Mouse (Mus musculus): ENCODE results near the gene Lrpap1.

Gene Lrpap1

DNA sequence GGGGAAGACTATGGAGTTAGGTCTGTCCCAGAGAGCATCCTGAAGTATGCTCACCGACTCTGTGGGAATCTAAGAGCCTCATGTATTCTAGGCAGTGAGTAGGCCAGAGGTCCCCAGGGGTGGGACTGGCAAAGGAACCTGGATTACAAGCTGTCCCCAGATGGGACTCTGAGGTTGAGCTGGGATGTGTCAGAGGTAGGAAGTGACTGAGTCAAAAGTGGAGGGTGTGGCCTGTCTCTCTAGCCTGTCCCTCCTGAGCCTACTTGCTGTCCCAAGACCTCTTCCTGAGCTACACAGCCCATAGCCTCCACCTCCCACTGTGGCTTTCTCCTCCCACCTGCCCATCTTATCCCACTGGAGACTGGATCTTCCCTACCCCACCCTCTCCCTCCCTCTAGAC is 47.4 kb downstream of the Lrpap1 start:
- no peak for DNase-seq (ENCODE audit: extremely low spot score, low read depth, low spot score)

DNA sequence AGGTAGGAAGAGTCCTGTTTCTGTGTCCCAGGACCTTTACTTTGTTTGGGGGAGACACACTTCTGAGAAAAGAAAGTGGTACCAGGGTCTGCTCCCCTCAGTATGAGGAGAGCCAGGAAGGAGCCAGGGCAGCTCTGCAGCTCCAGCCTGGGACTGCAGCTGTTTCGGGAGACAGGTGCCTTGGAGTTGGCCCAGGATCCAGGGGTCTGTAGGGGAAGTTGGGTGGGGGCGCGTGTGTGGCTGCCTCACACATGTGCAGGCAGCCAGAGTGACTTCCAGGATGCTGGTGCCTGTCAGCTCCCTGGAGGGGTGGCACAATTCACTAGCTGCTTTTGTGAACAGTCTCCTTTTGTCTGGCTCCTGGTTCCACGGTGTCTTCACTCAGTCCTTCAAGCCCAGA is 48.0 kb downstream of the Lrpap1 start:
- no peak for DNase-seq (ENCODE audit: extremely low spot score, low read depth, low spot score)

DNA sequence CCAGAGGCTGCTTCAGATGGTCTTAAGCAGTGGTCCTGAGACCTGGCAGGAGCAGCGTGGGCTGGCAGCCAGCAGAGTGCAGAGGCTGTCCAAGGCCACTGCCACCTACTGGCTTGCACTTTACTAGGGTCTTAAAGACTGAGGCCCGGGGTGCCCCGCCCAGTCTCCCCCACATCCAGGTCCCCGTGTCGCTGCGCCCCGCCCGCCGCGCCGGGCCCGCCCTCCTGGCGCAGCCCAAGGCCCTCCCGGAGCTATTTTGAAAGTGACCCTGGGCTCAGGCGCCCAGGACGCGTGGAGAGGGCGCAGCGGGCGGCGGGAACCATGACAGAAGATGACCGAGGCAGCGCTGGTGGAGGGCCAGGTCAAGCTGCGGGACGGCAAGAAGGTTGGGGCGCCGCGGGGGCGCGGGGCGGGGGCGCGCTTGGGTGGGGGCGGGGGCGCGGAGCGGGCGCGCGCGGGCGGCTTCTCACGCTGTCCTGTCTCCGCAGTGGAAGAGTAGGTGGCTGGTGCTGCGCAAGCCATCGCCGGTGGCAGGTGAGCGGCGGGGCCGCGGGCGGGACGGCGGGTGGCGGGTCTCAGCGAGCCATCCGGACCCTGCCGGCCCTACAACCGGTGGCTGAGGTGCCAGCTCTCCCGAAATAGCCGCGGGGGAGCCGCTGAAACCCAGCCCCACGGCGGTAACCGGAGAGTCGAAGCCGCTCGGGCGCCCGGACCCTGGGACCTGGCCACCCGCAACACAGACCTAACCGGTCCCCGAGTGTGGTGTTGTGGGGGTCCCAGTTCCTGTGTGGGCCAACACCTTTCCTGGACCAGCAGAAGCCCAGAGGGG is 48.7 kb downstream of the Lrpap1 start, which contains the start of gene Dok7:
Gene Dok7, plus strand, starts transcription at position 163 of the 829 bp plus-strand sequence.
- no peak for DNase-seq (ENCODE audit: extremely low spot score, low read depth, low spot score)

DNA sequence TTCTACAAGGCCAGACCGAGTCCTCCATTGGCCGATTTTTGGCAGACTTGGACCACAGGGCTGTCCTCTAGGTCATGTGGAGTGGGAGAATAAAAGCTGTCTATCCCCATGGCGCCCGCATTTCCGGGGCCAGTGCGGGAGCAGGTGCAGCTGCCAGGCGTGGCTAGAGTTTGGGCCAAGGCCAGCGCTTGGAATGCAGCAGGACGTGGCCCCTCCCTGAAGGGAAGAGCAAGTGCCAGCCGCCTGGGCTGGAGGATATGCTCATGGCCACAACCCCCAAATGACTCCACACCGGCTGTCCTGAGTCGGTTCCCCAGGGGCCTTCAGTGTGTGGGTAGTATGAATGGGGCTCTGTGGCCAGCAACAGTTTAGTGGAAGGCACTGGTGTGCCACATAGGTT is 50.5 kb downstream of the Lrpap1 start:
- DNase-seq (ENCODE audit: extremely low spot score, low read depth, low spot score): no peak

DNA sequence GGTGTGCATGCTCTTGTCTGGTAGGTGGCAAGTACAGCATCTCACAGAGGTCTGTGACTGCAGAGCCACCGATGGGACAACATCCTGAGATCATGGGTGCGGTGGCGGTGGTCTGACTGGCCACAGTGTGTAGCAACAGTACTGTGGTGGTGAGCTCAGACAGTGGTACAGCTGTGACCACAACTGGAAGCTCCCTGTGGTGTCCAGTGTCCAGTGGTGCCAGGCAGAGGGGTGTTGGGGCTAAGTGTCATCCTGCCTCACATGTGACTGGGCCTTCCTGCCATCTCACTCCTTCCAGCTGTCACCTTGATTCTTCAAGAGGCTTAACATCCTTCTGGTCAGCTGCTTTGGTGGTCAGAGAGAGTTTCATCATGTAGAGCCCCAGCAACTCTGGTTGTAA is 50.9 kb downstream of the Lrpap1 start:
- DNase-seq (ENCODE audit: extremely low spot score, low read depth, low spot score): no peak

DNA sequence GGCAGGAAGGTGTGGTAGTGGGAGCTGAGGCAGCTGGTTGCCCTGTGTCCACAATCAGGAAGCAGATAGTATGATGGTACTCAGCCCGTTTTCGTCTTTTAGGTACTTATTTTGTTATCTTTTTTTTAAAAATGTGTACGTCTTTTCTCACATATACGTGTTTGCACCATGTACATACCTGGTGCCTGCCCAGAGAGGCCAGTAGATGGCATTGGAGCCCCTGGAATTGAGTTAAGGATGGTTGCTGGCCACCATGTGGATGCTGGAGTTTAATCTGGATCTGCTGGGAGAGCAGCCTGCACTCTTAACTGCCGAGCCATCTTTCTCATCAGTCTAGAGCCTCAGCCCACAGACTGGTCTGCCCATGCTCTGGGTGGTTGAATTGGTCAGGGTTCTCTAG is 55.0 kb downstream of the Lrpap1 start:
- no peak for DNase-seq (ENCODE audit: extremely low spot score, low read depth, low spot score)

DNA sequence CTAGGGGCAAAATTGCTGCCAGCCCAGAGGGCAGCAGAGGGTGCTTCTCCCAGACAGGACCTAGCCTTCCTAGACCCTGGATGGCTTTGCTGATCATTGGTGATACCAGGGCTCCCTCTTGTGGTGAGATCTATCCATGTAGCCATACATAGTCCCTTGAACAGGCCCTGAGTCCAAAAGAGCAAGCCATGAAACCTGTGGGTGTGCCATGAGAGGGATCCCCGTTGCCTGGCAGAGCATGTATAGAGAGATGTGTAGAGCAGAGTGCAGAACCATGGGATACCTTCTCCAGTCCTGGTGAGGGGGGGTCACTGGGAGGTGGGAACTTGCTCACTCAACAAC is 62.5 kb downstream of the Lrpap1 start:
- DNase-seq (ENCODE audit: extremely low spot score, low read depth, low spot score): peak; percentile 64

DNA sequence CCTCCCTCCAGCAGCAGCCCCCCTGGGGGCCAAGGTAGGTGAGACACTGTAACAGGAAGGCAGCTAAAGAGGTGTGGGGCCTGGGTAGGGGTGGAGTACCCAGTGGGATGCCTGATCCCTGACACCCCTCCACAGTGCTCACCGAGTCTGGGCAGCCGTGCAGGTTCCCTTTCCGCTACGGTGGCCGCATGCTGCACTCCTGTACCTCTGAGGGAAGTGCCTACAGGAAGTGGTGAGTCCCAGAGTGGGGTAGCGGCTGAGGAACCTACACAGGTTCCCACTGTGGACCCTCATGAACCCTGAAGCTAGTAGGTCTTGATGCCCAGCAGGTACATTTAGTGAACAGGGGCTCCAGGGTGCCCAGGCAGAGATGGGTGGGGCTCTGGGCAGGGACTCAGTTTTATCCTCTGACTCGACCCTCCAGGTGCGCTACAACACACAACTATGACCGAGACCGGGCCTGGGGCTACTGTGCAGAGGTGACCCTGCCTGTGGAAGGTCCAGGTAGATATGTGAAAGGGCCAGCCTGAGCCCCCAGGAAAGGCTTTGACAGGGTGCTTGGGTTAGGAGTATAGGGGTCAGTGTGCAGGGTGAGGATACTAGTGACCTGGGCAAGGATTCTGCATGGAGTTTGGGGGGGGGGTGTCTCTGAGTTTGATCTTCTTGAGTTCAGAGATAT is 63.0 kb downstream of the Lrpap1 start:
- DNase-seq (ENCODE audit: extremely low spot score, low read depth, low spot score): no peak
